Mouse (Mus musculus) frontal cortex, postnatal 10 days (tissue): ENCODE data around the gene Cox19.

Experiments used
- DNase-seq, 2 experiments: peaks; one replicate each; pipeline ENCODE4 v3.0.0; 2022; ENCODE audit warnings: low spot score in 2 of 2, mixed read lengths in 1 of 2

The Cox19 gene

GRCm38 (mm10) chr5:139381586-139382513 lies 30.6 kb upstream of the Cox19 start:
- no peak for DNase-seq

- DNase-seq, result peak; percentile 85 to 88
Observed at GRCm38 (mm10) chr5:139380385-139381248, 29.4 kb upstream of the Cox19 start.

- DNase-seq, result no peak
Observed at GRCm38 (mm10) chr5:139379771-139380384, 28.7 kb upstream of the Cox19 start.

- DNase-seq, result no peak
Observed at GRCm38 (mm10) chr5:139378986-139379629, 27.9 kb upstream of the Cox19 start.

- no peak for DNase-seq
Observed at GRCm38 (mm10) chr5:139378271-139378556, 27.0 kb upstream of the Cox19 start.

GRCm38 (mm10) chr5:139377468-139378270 lies 26.5 kb upstream of the Cox19 start, which contains the start of gene Gpr146:
Gpr146 (plus strand) TSS chr5:139377697.
- no peak for DNase-seq

- no peak for DNase-seq
Observed at GRCm38 (mm10) chr5:139374841-139375240, 23.6 kb upstream of the Cox19 start.

- no peak for DNase-seq
Observed at GRCm38 (mm10) chr5:139373889-139374444, 22.7 kb upstream of the Cox19 start.

- no peak for DNase-seq
Observed at GRCm38 (mm10) chr5:139373126-139373525, 21.9 kb upstream of the Cox19 start.

- DNase-seq, result peak; percentile 86 to 88
Observed at GRCm38 (mm10) chr5:139371631-139372401, 20.6 kb upstream of the Cox19 start.

- no peak for DNase-seq
Observed at GRCm38 (mm10) chr5:139371118-139371517, 19.9 kb upstream of the Cox19 start.

- no peak for DNase-seq
Observed at GRCm38 (mm10) chr5:139370336-139370735, 19.1 kb upstream of the Cox19 start.

GRCm38 (mm10) chr5:139368638-139369320 lies 17.6 kb upstream of the Cox19 start:
- no peak for DNase-seq

- no peak for DNase-seq
Observed at GRCm38 (mm10) chr5:139367884-139368458, 16.8 kb upstream of the Cox19 start.

- no peak for DNase-seq
Observed at GRCm38 (mm10) chr5:139366484-139366883, 15.3 kb upstream of the Cox19 start.

- no peak for DNase-seq
Observed at GRCm38 (mm10) chr5:139365827-139366226, 14.6 kb upstream of the Cox19 start.

GRCm38 (mm10) chr5:139364911-139365571 lies 13.8 kb upstream of the Cox19 start:
- DNase-seq, result peak in 1 of 2 experiments; percentile 42

GRCm38 (mm10) chr5:139364260-139364910 lies 13.2 kb upstream of the Cox19 start:
- peak; percentile 76 to 88 for DNase-seq
